Mouse (Mus musculus) CH12F3 (cell line): Measurements from ENCODE around the gene Ccdc153.

ENCODE experiments used
- in situ Hi-C: fragments of 300-500 bp; cut with MboI; formaldehyde crosslinking; loops from 2 replicates; pipeline ENCODE4 v1.14.3; 2020; ENCODE audit warnings: low sequenced_read_pairs

Gene Ccdc153

DNA sequence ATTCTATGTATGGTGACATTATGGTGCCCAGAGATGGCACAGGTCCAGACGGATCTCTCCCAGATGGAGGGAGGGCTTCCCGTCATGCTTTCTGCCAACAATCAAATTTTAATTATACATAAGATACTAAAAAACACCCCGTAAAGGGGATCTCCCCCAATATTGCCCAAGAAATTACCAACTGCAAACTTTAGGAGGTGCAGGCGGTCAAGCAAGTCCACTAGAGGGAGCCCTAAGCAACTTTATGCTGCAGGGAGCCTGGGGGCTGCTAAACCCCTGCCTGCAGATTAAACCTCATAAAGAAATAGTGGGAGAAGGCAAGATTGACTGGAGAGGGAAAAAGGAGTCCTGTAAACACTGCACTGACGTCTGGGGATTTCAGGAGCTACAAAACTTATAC lies 1.0 kb upstream of the Ccdc153 start:
- in situ Hi-C loops: no loop called here

DNA sequence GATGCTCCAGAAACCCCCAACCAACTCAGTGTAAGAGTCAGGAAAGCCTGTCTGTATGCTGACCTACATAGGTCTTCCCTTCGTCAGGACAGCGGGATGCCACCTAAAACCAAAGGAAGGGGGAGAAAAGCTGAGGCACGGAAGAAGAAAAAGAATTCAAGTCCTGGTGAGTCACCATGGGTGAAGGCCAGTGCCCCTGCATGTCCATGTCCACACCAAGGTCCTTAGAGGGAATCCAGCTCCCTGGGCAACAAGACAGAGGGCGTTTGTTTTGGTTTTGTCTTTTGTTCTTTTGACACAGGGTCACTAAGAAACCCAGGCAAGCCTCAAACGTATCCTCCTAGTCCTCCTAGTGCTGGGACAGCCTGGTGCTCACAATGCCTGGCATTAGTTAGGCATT lies 435 bp downstream of the Ccdc153 start:
- in situ Hi-C loops: no loop called here

DNA sequence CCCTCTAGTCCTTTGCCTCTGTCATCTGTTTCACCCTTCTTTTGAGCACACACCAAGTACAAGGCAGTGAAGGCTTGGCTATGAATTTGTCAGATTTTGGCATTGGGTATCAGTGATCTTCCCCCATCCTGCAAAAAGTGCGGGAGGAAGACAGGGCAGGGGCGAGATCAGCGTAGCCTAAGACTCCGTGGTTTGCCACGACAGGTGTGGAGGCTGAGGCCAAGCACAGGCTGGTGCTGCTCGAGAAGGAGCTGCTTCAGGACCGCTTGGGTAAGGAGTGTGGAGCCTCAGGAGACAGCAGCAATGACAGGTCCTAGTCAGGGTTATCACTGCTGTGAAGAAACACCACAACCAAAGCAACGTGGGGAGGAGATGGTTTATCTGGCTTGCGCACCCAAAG lies 942 bp downstream of the Ccdc153 start:
- in situ Hi-C loops: no loop called here

DNA sequence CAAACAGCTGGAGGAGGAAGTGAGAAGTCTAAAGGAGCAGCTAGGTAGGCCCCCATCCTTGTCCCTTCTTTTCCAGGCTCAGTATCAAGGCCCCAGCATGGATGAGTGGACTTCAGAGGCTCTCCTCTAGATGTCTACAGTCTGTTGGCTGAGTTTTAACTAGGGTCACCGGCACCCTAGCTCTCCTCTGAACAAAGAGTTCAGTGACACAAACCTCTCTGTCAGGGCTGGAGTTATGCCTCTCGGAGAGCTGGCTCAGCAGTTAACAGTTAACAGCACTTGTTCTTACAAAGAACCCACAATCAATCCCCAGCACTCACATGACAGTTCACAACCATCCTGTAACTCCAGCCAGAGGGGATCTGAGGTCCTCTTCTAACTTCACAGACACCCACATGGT lies 3.1 kb downstream of the Ccdc153 start:
- in situ Hi-C loops: no loop called here

DNA sequence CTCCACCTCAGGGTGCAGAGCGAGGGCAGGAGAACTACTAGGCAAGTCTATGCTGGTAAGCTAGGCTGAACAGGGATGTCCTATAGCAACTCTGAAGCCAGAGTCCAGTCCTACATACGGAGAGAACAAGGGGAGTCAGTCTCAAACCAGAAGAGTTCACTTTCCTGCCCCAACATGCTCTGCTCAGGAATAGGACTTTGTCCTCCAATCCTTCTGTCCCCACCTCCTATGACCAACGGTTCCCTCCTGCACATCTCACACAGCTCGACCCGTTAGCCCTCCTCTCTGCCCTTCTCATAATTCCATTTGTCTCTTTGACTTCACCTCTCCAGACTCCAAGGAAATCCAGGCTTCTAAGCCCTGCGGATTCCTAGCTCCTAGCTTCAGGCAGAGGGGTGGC lies 7.4 kb downstream of the Ccdc153 start:
- in situ Hi-C loops: no loop called here

DNA sequence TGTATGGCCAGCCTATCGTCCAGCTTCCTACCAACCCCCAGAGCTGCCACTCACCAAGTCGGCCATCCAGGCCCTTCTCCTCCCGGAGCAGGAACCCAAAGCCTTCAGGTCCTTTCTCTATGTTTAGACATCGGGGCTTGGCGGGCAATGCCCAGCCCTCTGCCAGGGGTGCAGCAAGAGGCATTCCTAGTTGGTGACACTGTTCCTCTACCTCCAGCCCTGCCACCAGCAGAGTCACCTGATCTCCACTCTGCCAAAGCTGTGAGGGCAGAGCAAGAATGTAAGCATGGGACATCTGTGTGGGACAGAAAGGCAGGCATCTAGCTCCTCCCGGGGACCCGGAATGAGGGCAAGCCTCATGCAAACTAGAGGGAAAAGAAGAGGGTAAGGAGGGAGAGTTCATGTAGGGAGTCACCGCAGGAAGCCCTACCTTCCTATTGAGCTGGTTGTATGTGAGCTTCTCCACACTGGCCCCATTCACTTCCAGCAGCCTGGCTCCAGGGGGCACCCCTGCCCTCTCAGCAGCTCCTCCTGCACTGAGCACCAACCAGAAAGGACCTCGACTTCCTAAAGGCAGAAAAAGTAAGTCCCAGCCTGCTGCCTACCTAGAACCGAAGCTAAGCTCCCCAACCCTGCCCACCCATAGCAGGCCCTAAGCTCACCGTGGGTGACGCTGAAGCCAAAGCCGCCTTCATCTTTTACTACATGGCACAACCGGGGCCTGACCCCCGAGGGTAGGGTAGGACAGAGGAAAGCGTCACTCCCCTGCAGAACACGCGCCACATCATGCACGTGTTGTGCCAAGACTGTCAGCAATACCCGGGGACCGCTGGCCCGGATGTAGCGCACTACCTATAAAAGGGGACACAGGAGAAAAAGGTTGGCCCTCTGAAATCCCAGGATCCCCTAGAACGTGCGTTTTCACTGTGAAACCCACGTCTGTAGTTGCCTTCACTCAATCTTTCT lies 9.0 kb downstream of the Ccdc153 start:
- in situ Hi-C loops: no loop called here

DNA sequence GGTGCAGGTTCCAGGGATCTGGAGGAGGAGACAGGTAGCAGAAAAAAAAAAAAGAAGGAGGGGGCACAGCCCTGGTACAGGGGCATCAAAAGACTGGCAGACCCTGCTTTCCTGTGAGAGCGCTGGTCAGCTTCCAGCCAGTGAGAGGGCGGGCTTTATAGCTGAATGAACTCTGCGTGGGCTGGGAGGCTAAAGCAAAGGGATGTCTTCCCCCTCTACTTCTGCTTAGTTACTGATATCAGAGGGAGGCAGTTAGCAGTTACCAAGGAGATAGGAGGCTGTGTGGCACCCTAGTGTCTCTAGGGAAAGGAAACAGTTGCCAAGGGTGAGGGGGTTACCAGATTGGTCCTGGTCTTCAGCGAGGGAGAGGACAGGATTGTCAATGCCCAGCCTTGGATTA lies 10.0 kb downstream of the Ccdc153 start:
- in situ Hi-C loops: no loop called here

DNA sequence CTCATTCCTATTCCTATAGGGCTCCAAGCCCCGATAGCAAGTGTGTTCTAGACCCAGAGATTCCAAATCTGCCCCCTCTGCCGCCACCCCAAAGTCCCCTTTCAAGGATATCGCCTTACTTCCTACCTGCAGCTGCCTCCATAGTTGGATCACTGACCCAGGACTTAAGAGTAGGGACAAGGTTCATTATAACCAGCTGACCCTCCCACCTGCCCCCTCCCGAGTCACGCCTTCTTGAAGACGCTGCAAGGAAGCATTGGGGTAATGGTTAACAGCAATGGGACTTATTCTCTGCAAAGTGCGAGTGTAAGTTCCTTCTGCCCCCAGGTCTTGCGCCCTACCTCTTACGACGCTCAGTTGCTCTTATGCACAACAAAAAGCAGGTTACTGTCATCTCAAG lies 10.8 kb downstream of the Ccdc153 start, which contains the start of gene Pdzd3:
Pdzd3 (minus strand) TSS at position 158 of the 400 bp plus-strand sequence.
- in situ Hi-C loops: no loop called here

DNA sequence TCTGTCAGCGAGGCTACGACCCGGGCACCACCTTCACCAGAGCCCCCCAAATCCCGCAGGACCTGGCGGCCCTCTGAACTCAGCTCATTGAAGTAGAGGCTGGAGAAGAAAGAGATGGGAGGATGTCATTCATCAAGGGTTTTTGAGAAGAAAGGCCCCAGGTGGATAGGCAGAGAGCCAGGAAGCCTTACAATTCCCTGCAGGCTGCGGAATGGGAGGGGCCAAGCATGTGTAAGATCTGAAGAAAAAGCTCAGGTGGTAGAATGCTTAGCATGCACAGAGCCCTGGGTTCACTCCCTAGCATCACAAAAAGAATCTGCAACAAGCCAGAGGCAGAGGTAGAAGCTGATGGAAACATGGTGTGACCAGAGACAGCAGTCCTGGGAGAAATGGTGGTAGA lies 13.0 kb downstream of the Ccdc153 start:
- in situ Hi-C loops: no loop called here

DNA sequence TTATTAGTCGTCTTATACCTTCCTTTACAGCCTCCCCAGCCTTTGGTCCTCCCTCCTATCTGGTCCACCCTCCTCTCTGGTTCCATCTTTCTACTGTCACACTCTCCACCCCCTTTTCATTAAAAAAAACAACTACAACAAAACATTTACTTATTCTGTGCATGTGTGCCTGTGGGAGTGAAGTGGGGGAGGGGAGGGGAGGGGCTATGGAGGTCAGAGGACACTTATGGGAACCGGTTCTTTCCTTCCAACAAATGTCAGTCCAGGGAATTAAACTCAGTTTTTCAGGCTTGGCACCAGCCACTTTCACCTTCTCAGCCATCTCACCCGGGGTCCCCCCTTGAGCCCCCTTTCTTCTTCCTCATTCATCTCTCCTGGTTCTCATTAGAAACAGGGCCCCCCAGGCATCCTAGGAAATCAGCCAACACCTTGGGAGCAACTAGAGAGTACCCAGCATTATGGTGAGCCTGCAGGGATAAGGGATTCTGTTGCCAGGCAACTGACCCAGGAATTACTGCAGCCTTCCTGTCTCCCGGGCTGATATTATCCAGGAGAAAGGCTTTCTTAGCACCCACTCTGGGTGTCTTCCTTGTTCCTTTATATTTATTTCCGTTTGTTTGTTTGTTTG lies 14.1 kb downstream of the Ccdc153 start:
- in situ Hi-C loops: no loop called here

DNA sequence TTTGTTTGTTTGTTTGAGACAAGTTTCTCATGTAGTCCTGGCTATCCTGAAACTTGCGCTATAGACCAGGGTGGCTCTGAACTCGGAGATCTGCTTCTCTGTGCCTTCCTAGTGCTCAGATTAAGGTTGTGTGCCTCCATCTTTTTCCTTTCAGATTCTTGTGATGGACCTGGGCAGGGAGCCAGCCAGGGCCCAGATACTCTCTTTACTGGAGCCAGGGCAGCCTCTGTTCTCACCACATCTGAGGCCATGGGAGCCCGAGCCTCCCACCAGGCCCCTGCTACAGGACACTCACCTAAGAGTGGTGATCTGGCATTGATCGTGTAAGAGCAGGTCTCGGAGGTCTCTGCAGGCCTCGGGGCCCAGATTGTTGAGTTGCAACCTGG lies 14.7 kb downstream of the Ccdc153 start:
- in situ Hi-C loops: no loop called here

DNA sequence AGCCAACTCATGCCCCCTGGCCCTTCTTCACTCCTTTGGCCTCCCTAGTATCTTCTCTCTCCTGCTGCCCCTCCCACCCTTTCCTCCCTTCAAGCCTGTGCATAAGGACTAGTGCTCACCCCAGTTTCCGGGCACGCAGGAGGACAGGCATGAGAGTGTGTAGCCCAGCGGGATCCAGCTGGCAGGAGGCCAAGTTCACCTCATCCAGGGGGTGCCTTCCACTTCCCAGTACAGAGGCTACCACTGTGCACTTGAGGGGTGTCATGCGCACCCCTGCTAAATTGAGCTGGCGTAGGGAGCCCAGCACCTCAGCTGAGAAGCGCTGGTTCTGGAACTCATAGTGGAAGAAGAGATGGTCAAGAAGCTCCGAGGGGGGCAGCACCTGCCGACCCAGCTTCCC lies 15.7 kb downstream of the Ccdc153 start:
- in situ Hi-C loops: no loop called here

DNA sequence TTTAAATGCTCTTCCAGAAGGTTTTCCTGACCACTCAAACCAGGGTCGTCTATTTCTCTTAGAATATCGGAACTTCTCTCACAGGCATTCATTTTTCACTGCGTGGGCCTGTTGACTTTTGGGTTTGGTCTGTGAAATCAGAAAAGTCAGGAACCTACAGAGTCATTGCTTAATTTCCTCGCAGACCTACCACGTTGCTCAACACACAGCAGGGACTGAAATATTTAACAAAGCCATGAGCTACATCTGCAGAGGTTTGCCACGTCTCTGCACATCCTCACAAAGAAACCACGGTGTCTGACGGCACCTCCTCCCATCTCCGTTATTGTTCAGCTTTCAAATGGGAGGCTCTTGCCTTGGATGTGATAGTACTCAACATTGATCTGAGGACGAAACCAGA lies 18.5 kb downstream of the Ccdc153 start:
- in situ Hi-C loops: no loop called here

DNA sequence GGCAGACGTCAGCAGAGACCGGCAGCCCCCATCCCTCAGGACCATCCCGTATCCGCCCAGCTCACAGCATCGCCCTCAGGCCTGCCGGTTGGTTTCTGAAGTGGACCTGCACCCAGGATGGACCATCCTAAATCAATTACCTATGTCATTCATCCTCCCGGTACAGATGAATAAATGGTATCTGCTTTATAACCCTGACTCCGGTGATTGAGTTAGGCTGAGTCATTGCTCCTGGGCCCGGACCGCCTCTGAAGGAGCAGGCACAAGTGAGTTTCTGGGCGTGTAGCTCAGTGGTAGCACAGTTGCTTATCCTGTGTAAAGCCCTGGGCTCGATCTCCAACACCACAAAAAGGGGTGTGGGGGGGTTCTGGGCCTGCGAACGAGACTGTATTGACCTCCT lies 20.9 kb downstream of the Ccdc153 start:
- in situ Hi-C loops: no loop called here

DNA sequence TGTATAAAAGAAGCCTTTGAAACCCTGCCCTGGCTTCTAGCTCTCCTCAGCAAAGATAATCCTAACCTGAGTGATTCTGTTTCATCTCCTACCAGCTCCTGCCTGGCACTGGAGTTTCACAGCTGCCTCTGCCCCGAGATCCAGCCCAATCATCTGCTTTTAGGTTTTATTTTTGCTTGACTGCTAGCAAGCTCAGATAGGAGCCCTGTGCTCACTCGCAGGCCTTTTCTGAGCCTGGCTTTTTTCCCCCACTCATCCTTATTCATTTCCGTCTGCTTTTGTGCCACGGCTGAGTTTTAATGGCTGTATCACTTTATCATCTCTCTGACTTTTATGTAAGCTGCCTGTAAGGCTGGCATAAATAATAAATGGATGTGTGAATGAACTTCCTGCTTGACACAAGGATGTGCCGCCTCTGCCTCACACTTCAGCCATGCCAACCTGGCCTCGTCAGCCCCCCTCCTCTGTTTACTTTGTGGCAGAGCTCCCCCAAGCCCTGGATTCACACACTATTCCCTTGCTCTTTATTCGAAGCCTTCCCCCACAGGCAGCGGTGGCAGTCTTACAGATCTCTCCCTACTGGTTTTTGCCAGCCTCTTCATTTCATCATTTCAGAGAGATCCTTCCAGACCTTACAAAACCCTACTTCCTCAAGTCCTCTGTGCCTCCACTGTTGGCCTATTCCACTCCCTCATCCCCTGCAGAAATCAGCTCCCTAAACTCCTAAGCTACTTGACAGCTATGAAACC lies 26.2 kb downstream of the Ccdc153 start:
- in situ Hi-C loops: no loop called here

DNA sequence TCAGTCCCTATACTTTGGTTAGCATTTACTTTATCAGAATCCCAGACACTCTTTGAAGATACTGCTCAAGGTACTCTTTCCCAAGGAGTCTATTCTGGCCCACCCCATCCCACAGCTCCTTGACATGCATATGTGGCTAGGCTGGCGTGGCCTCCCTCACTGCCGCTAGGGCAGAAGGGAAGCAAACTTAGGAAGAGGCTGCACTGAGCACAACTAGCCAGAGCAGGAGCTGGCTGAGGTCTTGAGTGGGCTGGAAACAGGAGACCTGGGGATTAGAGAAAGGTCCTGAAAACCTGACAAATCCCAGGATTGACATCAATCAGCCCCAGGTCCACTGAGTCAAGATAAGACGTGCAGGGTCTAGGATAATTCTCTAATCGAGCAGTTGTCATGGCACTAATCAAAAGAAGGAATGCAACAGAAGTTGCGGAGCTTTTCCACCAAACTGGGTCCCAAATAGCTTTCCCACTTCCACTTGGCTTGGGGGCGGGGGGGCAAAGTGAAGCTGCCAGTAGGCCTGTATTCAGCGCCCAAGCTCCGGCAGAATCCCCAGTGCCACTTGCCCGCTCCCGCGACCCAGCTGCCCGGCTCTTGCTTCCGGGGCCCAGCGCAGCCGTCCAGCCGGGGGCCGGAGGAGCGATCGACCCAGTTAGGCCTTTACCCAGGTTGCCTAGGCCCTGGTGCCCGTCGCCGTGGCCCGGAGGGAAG lies 27.0 kb downstream of the Ccdc153 start:
- in situ Hi-C loops: no loop called here

DNA sequence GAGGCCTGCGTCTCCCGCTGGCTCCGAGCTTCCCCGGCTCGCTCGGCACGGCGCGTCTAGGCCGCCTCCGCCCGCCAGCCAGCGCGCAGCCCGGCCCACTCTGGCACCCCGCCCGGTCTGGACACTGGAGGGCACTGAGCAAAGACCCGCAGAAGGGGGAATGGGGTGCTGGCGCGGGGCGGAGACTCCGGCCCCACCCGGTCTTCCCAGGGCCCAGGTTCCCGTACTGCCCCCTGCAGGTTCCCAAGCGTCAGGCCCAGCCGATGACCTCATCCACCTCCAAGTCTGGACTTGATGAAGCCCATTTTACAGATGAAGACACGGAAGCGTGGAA lies 27.5 kb downstream of the Ccdc153 start:
- in situ Hi-C loops: no loop called here

DNA sequence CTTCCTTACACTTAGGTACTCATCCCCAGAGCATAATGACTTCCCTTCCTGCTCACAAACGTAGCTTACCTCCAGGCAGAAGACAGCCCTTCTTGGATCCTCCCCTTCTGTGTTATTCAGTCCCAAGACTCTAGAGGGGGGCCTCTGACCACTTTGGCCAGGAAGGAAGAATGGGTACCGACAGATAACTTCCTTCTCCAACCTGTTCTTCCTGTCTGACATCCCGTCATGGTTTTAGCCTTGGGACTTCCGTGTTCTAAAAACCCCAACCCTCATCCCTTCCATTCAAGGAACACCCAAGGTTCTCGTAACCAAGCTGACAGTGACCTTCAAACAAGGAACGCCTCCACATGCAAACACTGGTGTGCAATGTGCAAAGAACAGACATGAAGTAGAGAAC lies 28.0 kb downstream of the Ccdc153 start, which contains the start of gene Nlrx1:
Nlrx1 (minus strand) TSS at position 168 of the 400 bp plus-strand sequence.
- in situ Hi-C loops: no loop called here

DNA sequence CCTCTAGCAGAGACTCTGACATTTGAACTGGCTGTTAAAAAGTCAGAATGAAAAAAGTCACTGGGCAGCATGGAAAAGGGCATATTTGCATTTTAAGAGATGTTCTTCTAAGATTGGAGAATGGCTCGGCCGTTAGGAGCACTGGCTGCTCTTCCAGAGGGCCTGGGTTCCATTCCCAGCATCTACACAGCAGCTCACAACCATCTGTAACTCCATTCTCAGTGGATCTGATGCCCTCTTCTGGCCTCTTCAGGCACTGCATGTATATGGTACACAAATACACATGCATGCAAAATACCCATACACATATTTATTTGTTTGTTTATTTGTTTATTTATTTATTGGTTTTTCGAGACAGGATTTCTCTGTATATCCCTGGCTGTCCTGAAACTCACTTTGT lies 28.6 kb downstream of the Ccdc153 start:
- in situ Hi-C loops: no loop called here

DNA sequence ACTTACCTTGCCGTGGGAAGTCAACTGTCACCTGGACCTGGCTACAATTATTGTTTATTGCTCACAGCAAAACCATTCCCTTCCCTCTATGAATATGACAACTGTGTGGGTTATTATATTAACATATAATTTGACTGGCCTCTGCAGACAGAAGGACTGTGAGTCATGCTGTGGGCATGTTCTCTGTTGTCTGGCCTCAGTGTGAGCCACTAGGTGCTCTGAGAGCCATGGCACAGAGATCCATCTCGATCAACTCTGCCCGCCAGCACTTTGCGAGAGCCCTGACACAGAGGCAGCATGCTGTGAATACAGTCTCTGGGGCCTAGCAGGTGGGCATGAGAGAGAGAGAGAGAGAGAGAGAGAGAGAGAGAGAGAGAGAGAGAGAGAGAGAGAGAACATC lies 29.5 kb downstream of the Ccdc153 start:
- in situ Hi-C loops: no loop called here

DNA sequence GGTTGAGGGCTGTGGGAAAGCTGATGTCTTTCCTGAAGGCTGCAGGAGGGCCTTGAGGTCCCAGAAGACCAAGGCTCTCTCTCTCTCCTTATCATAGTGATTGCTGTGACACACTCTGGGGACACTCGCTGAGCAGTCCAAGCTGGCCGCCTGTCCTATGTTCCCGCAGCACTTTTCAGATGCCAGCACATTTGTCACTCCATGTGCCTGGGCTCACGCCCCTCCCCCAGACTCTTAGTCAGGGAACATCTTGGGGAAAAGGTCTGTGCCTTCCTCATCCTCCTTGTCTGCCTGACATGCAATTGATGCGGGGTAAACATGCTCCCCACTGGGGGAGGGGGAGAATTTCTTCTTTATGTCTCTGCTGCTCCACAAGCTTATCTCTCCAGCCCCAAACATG lies 42.7 kb downstream of the Ccdc153 start:
- in situ Hi-C loops: no loop called here
